Mouse (Mus musculus): ENCODE results near the gene Nup210l.

DNA sequence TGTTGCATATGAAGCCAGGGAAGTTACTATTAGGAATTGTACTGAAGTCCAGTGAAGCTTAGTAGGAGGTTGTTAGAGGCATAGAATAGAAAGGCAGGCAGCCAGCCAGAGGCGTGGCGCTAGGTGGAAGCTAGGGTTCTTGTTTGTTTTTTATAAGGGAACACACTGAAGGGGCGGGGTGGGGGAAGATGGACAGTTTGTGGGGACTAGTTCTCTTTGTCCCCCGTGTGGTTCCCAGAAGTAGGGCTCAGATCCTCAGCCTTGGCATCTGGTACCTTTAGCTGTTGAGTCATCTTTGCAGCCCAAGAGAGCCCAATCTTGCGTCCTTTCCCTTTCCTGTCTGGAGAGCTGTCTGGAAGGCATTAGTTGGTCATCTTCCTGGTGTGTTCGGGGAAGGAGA lies 18.7 kb upstream of the Nup210l start:
- TF ChIP-seq MYOG (IDR thresholded peaks at IDR 0.05; ENCODE audit: control insufficient read depth in 1 of 3, insufficient read depth in 1 of 3, insufficient read length in 2 of 3, low read depth in 2 of 3), result no peak
- no peak for TF ChIP-seq POLR2A (IDR thresholded peaks at IDR 0.05; ENCODE audit: insufficient read length, low read depth)
- TF ChIP-seq MAX (IDR thresholded peaks at IDR 0.05; ENCODE audit: low read depth), result no peak
- TF ChIP-seq POLR2AphosphoS2 (IDR thresholded peaks at IDR 0.05; ENCODE audit: insufficient read length, low read depth), result no peak
- no peak for TF ChIP-seq USF1 (IDR thresholded peaks at IDR 0.05; ENCODE audit: low read depth)
- no peak for TF ChIP-seq SRF (IDR thresholded peaks at IDR 0.05; ENCODE audit: control insufficient read depth, insufficient read length, low read depth)
- TF ChIP-seq E2F4 (IDR thresholded peaks at IDR 0.05; ENCODE audit: insufficient read depth), result no peak
- TF ChIP-seq CEBPB (IDR thresholded peaks at IDR 0.05; ENCODE audit: insufficient read depth, poor library complexity, severe bottlenecking), result no peak
- TF ChIP-seq TCF12 (IDR thresholded peaks at IDR 0.05; ENCODE audit: insufficient read depth, poor library complexity, severe bottlenecking), result no peak

All from myocyte (in vitro differentiated cells).